Mouse (Mus musculus) frontal cortex, adult 2 months (tissue): Measurements from ENCODE around the gene Atp13a2. TPM values are rescaled to one million over a fixed set of nuclear protein-coding genes. Genes with fewer than 3 reads are reported as not detected.
A peak's percentile ranks its signal among the peaks of the same experiment; 100 is the strongest.

Source experiments
- DNase-seq, 2 experiments: peaks; one replicate each; pipeline ENCODE4 v3.0.0; 2022; ENCODE audit warnings: low spot score in 1 of 2; ENCODE audit errors: extremely low spot score in 1 of 2
- polyA plus RNA-seq: library from polyadenylated mRNA; depleted of rRNA; stranded (reverse); fragments of >200 nt; gene quantifications from 2 replicates; pipeline ENCODE4 v1.2.3, GENCODE M21; 2012; rRNA removed

The Atp13a2 gene
- polyA plus RNA-seq, 1 experiment, result 176 TPM

- DNase-seq, result no peak
These were observed 44.0 kb downstream of the Atp13a2 start for GRCm38 (mm10) chr4:141030541-141031206.

- peak in 1 of 2 experiments; percentile 88 for DNase-seq
These were observed 45.1 kb downstream of the Atp13a2 start for GRCm38 (mm10) chr4:141031733-141032132.

- no peak for DNase-seq
These were observed 47.2 kb downstream of the Atp13a2 start for GRCm38 (mm10) chr4:141033606-141034549.

- DNase-seq, result no peak
These were observed 54.4 kb downstream of the Atp13a2 start for GRCm38 (mm10) chr4:141041117-141041516.

- DNase-seq, result peak in 1 of 2 experiments; percentile 66
These were observed 58.1 kb downstream of the Atp13a2 start for GRCm38 (mm10) chr4:141044816-141045215.

GRCm38 (mm10) chr4:141048810-141049475 is 62.3 kb downstream of the Atp13a2 start:
- DNase-seq, result no peak

GRCm38 (mm10) chr4:141049476-141049835 is 62.8 kb downstream of the Atp13a2 start:
- DNase-seq, result peak in 1 of 2 experiments; percentile 71

GRCm38 (mm10) chr4:141052442-141052841 is 65.8 kb downstream of the Atp13a2 start:
- no peak for DNase-seq

- DNase-seq, result no peak
These were observed 66.5 kb downstream of the Atp13a2 start for GRCm38 (mm10) chr4:141053138-141053537.

GRCm38 (mm10) chr4:141053568-141054161 is 67.0 kb downstream of the Atp13a2 start:
- DNase-seq, result peak; percentile 78 to 83

Other genes with a start within 250 kb of the Atp13a2 start
- 0.97 and 1.2 TPM in 2 replicates for gene Padi6, start 244.2 kb upstream of the Atp13a2 start, polyA plus RNA-seq
- 0.04 TPM in 2 replicates for gene Padi4, start 212.6 kb upstream of the Atp13a2 start, polyA plus RNA-seq
- 0.14 and 0.23 TPM in 2 replicates for gene Padi3, start 176.2 kb upstream of the Atp13a2 start, polyA plus RNA-seq
- gene Padi1, start 141.1 kb upstream of the Atp13a2 start, polyA plus RNA-seq, result 0.48 and 0.76 TPM in 2 replicates
- 12.2 and 13.0 TPM in 2 replicates for gene Padi2, start 80.5 kb upstream of the Atp13a2 start, polyA plus RNA-seq
- gene Sdhb, start 25.7 kb upstream of the Atp13a2 start, polyA plus RNA-seq, result 282 and 283 TPM in 2 replicates
- 8.8 and 9.5 TPM in 2 replicates for gene Mfap2, start 23.5 kb downstream of the Atp13a2 start, polyA plus RNA-seq
- 70.4 and 80.2 TPM in 2 replicates for gene Crocc, start 73.7 kb downstream of the Atp13a2 start, polyA plus RNA-seq
- gene Necap2, start 91.5 kb downstream of the Atp13a2 start, polyA plus RNA-seq, result 55.7 and 60.3 TPM in 2 replicates
- 0.36 and 0.50 TPM in 2 replicates for gene Spata21, start 101.5 kb downstream of the Atp13a2 start, polyA plus RNA-seq
- 22.3 and 23.0 TPM in 2 replicates for gene Szrd1, start 152.9 kb downstream of the Atp13a2 start, polyA plus RNA-seq
- gene Fbxo42, start 161.0 kb downstream of the Atp13a2 start, polyA plus RNA-seq, result 20.9 and 21.0 TPM in 2 replicates
- gene Rsg1, start 227.1 kb downstream of the Atp13a2 start, polyA plus RNA-seq, result 3.4 and 3.8 TPM in 2 replicates